Mouse (Mus musculus) embryonic facial prominence, embryonic 11.5 days (tissue): ENCODE data around the gene Sobp. TPM values are rescaled to one million over a fixed set of nuclear protein-coding genes. Genes with fewer than 3 reads are reported as not detected.
A peak's percentile ranks its signal among the peaks of the same experiment; 100 is the strongest.

Source experiments
- ATAC-seq: fragments of 200-750 bp; cut with Nextera tagmentation; replicated peaks from 2 replicates; pipeline ENCODE4 v1.8.0; 2017; ENCODE audit warnings: low read depth; ENCODE audit not compliant: insufficient number of reproducible peaks, low FRiP score, low TSS enrichment
- DNase-seq: peaks from one replicate; pipeline ENCODE4 v3.0.0-alpha.2; 2015; ENCODE audit warnings: low spot score
- H3K27ac ChIP-seq: fragments of 300-500 bp; sonication (generic); replicated peaks from 2 replicates; pipeline ENCODE4 v1.5.1; 2014; ENCODE audit warnings: mild to moderate bottlenecking, low read depth, low read length, control low read depth
- H3K27me3 ChIP-seq: fragments of 300-500 bp; sonication (generic); 2 replicates; pipeline ENCODE4 v1.6.1; 2014; ENCODE audit warnings: mild to moderate bottlenecking, low read length, moderate library complexity, mixed read lengths; ENCODE audit not compliant: control insufficient read depth, insufficient read depth
- H3K36me3 ChIP-seq: fragments of 300-500 bp; sonication (generic); replicated peaks from 2 replicates; pipeline ENCODE4 v1.6.1; 2014; ENCODE audit warnings: low read depth, mild to moderate bottlenecking, low read length, moderate library complexity, mixed read lengths; ENCODE audit not compliant: control insufficient read depth, insufficient read depth
- H3K4me1 ChIP-seq: fragments of 300-500 bp; sonication (generic); 2 replicates; pipeline ENCODE4 v1.6.1; 2014; ENCODE audit warnings: low read length, mixed read lengths; ENCODE audit not compliant: control insufficient read depth, insufficient read depth
- H3K4me2 ChIP-seq: fragments of 300-500 bp; sonication (generic); 2 replicates; pipeline ENCODE4 v1.6.1; 2014; ENCODE audit warnings: low read depth, mild to moderate bottlenecking, control low read depth, low read length, moderate library complexity
- H3K4me3 ChIP-seq: fragments of 300-500 bp; sonication (generic); 2 replicates; pipeline ENCODE4 v1.5.1; 2014; ENCODE audit warnings: low read depth, low read length, control low read depth
- H3K9ac ChIP-seq: fragments of 300-500 bp; sonication (generic); replicated peaks from 2 replicates; pipeline ENCODE4 v1.6.1; 2014; ENCODE audit warnings: mild to moderate bottlenecking, control low read depth, low read length
- H3K9me3 ChIP-seq: fragments of 300-500 bp; sonication (generic); replicated peaks from 2 replicates; pipeline ENCODE4 v1.6.1; 2016; ENCODE audit warnings: mild to moderate bottlenecking, low read length, inconsistent platforms, mixed read lengths; ENCODE audit not compliant: control insufficient read depth
- WGBS: fragments of 180-500 bp; shearing (Covaris S2); extraction: QIAGEN DNeasy Blood & Tissue Kit; methylation state at CpG from one replicate; pipeline ENCODE4 v1.1.7; 2014; 5-methylcytosine and 5-hydroxymethylcytosine counted together
- polyA plus RNA-seq: library from polyadenylated mRNA; unstranded; fragments of >200 nt; fragmentation: Nextera tagmentation; extraction: Ambion mirVana; gene quantifications from 2 replicates; pipeline ENCODE4 v1.2.1, GENCODE M21; 2014

Gene Sobp
- polyA plus RNA-seq, 1 experiment from 2014 or later: 5.3 TPM

- no peak for ATAC-seq
- WGBS: 74% methylated on average over 4 of the region's 4 CpGs
- DNase-seq: peak; percentile 47
- Histone ChIP-seq H3K27ac (no peak overlapping the region), H3K9ac (no peak overlapping the region), H3K36me3 (no peaks in the 10 kb centered on the region), H3K4me1 (peaks cover 3% of the 10 kb centered on the region; the same call in 1 of the 2 replicates), H3K27me3 (no peaks in the 10 kb centered on the region), H3K9me3 (no peaks in the 10 kb centered on the region), H3K4me2 (no peak overlapping the region), H3K4me3 (no peak overlapping the region)
Measured at GRCm38 (mm10) chr10:43124156-43124555, 50.2 kb downstream of the Sobp start.

GRCm38 (mm10) chr10:43123422-43123821 lies 50.9 kb downstream of the Sobp start:
- Histone ChIP-seq H3K4me1 (peaks cover 3% of the 10 kb centered on the region; the same call in 1 of the 2 replicates), H3K27me3 (no peaks in the 10 kb centered on the region), H3K4me3 (no peak overlapping the region), H3K27ac (no peak overlapping the region), H3K36me3 (no peaks in the 10 kb centered on the region), H3K9me3 (no peaks in the 10 kb centered on the region), H3K4me2 (no peak overlapping the region), H3K9ac (no peak overlapping the region)
- DNase-seq: no peak
- 77% methylated on average over 6 of the region's 6 CpGs for WGBS
- no peak for ATAC-seq

GRCm38 (mm10) chr10:43120688-43121450 lies 53.5 kb downstream of the Sobp start:
- Histone ChIP-seq H3K4me3 (no peak overlapping the region), H3K27me3 (no peaks in the 10 kb centered on the region), H3K4me1 (peaks cover 3% of the 10 kb centered on the region; the same call in 1 of the 2 replicates), H3K36me3 (no peaks in the 10 kb centered on the region), H3K9me3 (no peaks in the 10 kb centered on the region), H3K4me2 (no peak overlapping the region), H3K27ac (no peak overlapping the region), H3K9ac (peak overlapping the region; percentile 11; the same call in 1 of the 2 replicates)
- 22% methylated on average over 8 of the region's 8 CpGs for WGBS
- ATAC-seq: no peak
- DNase-seq: peak; percentile 59

- ATAC-seq (no peak), DNase-seq (no peak)
- Histone ChIP-seq H3K4me1 (no peaks in the 10 kb centered on the region; the same call in 1 of the 2 replicates), H3K9me3 (no peaks in the 10 kb centered on the region), H3K4me3 (no peak overlapping the region), H3K36me3 (no peaks in the 10 kb centered on the region), H3K4me2 (no peak overlapping the region), H3K27ac (no peak overlapping the region), H3K9ac (no peak overlapping the region), H3K27me3 (no peaks in the 10 kb centered on the region)
- 82% methylated on average over 3 of the region's 3 CpGs for WGBS
Measured at GRCm38 (mm10) chr10:43116083-43116927, 58.0 kb downstream of the Sobp start.

- Histone ChIP-seq H3K27ac (no peak overlapping the region), H3K4me2 (no peak overlapping the region), H3K27me3 (no peaks in the 10 kb centered on the region), H3K4me3 (no peak overlapping the region), H3K4me1 (no peaks in the 10 kb centered on the region), H3K36me3 (no peaks in the 10 kb centered on the region), H3K9me3 (no peaks in the 10 kb centered on the region), H3K9ac (no peak overlapping the region)
- DNase-seq (no peak), ATAC-seq (peak; percentile 29; the same call in 1 of the 2 replicates)
- WGBS: 74% methylated on average over 7 of the region's 7 CpGs
Measured at GRCm38 (mm10) chr10:43112296-43112695, 62.0 kb downstream of the Sobp start.

- ATAC-seq: no peak
- Histone ChIP-seq H3K36me3 (no peaks in the 10 kb centered on the region), H3K4me2 (no peak overlapping the region), H3K9me3 (no peaks in the 10 kb centered on the region), H3K4me1 (no peaks in the 10 kb centered on the region), H3K4me3 (no peak overlapping the region), H3K9ac (no peak overlapping the region), H3K27ac (no peak overlapping the region), H3K27me3 (no peaks in the 10 kb centered on the region)
- WGBS: 76% methylated on average over 8 of the region's 8 CpGs
- DNase-seq: no peak
Measured at GRCm38 (mm10) chr10:43106616-43107015, 67.7 kb downstream of the Sobp start.

- ATAC-seq: peak; percentile 73; the same call in 1 of the 2 replicates
- no peak overlapping the region for H3K4me2 ChIP-seq
- no peaks in the 10 kb centered on the region for H3K9me3 ChIP-seq
- H3K27ac ChIP-seq: no peak overlapping the region
- no peak overlapping the region for H3K9ac ChIP-seq
- DNase-seq: no peak
- H3K27me3 ChIP-seq: no peaks in the 10 kb centered on the region
- no peak overlapping the region for H3K4me3 ChIP-seq
- H3K4me1 ChIP-seq: no peaks in the 10 kb centered on the region
- no peaks in the 10 kb centered on the region for H3K36me3 ChIP-seq
- WGBS: 36% methylated on average over 7 of the region's 7 CpGs
Measured at GRCm38 (mm10) chr10:43106196-43106595, 68.1 kb downstream of the Sobp start.

GRCm38 (mm10) chr10:43100513-43100912 lies 73.8 kb downstream of the Sobp start:
- Histone ChIP-seq H3K4me1 (no peaks in the 10 kb centered on the region; the same call in 1 of the 2 replicates), H3K9me3 (no peaks in the 10 kb centered on the region), H3K4me2 (no peak overlapping the region), H3K27me3 (no peaks in the 10 kb centered on the region), H3K27ac (no peak overlapping the region), H3K9ac (no peak overlapping the region), H3K4me3 (no peak overlapping the region), H3K36me3 (no peaks in the 10 kb centered on the region)
- ATAC-seq (no peak), DNase-seq (no peak)
- 48% methylated on average over 5 of the region's 5 CpGs for WGBS
